Mouse (Mus musculus): ENCODE data around the gene Rergl. TPM values are rescaled to one million over a fixed set of nuclear protein-coding genes. Genes with fewer than 3 reads are reported as not detected.

Rergl gene
- polyA plus RNA-seq (2012; fragmentation: generic; extraction: Trizol) = not detected
- long read RNA-seq, experiment 1 = 0 reads
- long read RNA-seq, experiment 2 = 0 reads

- Histone ChIP-seq H3K36me3 (ENCODE audit: control insufficient read depth, insufficient read depth) (no peaks in the 10 kb centered on the region), H3K79me3 (ENCODE audit: low read depth) (no peaks in the 10 kb centered on the region), H3K4me3 (ENCODE audit: insufficient read depth, poor library complexity, severe bottlenecking) (no peak within 1 kb of the TSS), H3K27me3 (ENCODE audit: control insufficient read depth, insufficient read depth, insufficient read length) (no peaks in the 10 kb centered on the region), H3K79me2 (ENCODE audit: control insufficient read depth, insufficient read depth) (no peaks in the 10 kb centered on the region), H3ac (ENCODE audit: control insufficient read depth, insufficient read length, low read depth) (no peak within 1 kb of the TSS)
- no peak for TF ChIP-seq CTCF (IDR thresholded peaks at IDR 0.05; ENCODE audit: control insufficient read depth, insufficient read depth, insufficient read length)
- TF ChIP-seq FOSL1 (IDR thresholded peaks at IDR 0.05; ENCODE audit: insufficient read depth, low read length, poor library complexity, severe bottlenecking) = no peak
- no peak for TF ChIP-seq USF1 (IDR thresholded peaks at IDR 0.05; ENCODE audit: low read depth)
- no peak for TF ChIP-seq CEBPB (IDR thresholded peaks at IDR 0.05; ENCODE audit: low read depth)
- TF ChIP-seq MYOG (IDR thresholded peaks at IDR 0.05; ENCODE audit: control insufficient read depth, extremely low read depth, insufficient read length) = no peak
- TF ChIP-seq MYOD1 (IDR thresholded peaks at IDR 0.05; ENCODE audit: control insufficient read depth, insufficient read length, low read depth) = no peak
- TF ChIP-seq MAX (IDR thresholded peaks at IDR 0.05) = no peak
Measured at GRCm38 (mm10) chr6:139501876-139502275, at the start of gene Rergl. TSS of gene Rergl (minus strand) at chr6:139501976.

GRCm38 (mm10) chr6:139538469-139538868 lies 36.7 kb upstream of the Rergl start:
- H3K79me2 ChIP-seq (ENCODE audit: control insufficient read depth, insufficient read depth) = no peaks in the 10 kb centered on the region
- TF ChIP-seq MYOD1 (IDR thresholded peaks at IDR 0.05; ENCODE audit: control insufficient read depth, insufficient read length, low read depth) = no peak
- TF ChIP-seq MYOG (IDR thresholded peaks at IDR 0.05; ENCODE audit: control insufficient read depth, extremely low read depth, insufficient read length) = no peak
- TF ChIP-seq CEBPB (IDR thresholded peaks at IDR 0.05; ENCODE audit: low read depth) = no peak
- no peak for TF ChIP-seq CTCF (IDR thresholded peaks at IDR 0.05; ENCODE audit: control insufficient read depth, insufficient read depth, insufficient read length)
- TF ChIP-seq USF1 (IDR thresholded peaks at IDR 0.05; ENCODE audit: low read depth) = no peak
- TF ChIP-seq FOSL1 (IDR thresholded peaks at IDR 0.05; ENCODE audit: insufficient read depth, low read length, poor library complexity, severe bottlenecking) = no peak
- TF ChIP-seq MAX (IDR thresholded peaks at IDR 0.05) = no peak
- H3K36me3 ChIP-seq (ENCODE audit: control insufficient read depth, insufficient read depth) = no peaks in the 10 kb centered on the region
- H3K4me3 ChIP-seq (ENCODE audit: insufficient read depth, poor library complexity, severe bottlenecking) = no peak overlapping the region
- no peak overlapping the region for H3ac ChIP-seq (ENCODE audit: control insufficient read depth, insufficient read length, low read depth)
- H3K27me3 ChIP-seq (ENCODE audit: control insufficient read depth, insufficient read depth, insufficient read length) = no peaks in the 10 kb centered on the region
- no peaks in the 10 kb centered on the region for H3K79me3 ChIP-seq (ENCODE audit: low read depth)

- Histone ChIP-seq H3K36me3 (ENCODE audit: control insufficient read depth, insufficient read depth) (no peaks in the 10 kb centered on the region), H3K27me3 (ENCODE audit: control insufficient read depth, insufficient read depth, insufficient read length) (no peaks in the 10 kb centered on the region), H3K79me3 (ENCODE audit: low read depth) (no peaks in the 10 kb centered on the region), H3K79me2 (ENCODE audit: control insufficient read depth, insufficient read depth) (no peaks in the 10 kb centered on the region), H3K4me3 (ENCODE audit: insufficient read depth, poor library complexity, severe bottlenecking) (no peak overlapping the region), H3ac (ENCODE audit: control insufficient read depth, insufficient read length, low read depth) (no peak overlapping the region)
- TF ChIP-seq USF1 (IDR thresholded peaks at IDR 0.05; ENCODE audit: low read depth) = no peak
- TF ChIP-seq MYOD1 (IDR thresholded peaks at IDR 0.05; ENCODE audit: control insufficient read depth, insufficient read length, low read depth) = no peak
- no peak for TF ChIP-seq FOSL1 (IDR thresholded peaks at IDR 0.05; ENCODE audit: insufficient read depth, low read length, poor library complexity, severe bottlenecking)
- no peak for TF ChIP-seq MYOG (IDR thresholded peaks at IDR 0.05; ENCODE audit: control insufficient read depth, extremely low read depth, insufficient read length)
- TF ChIP-seq MAX (IDR thresholded peaks at IDR 0.05) = no peak
Measured at GRCm38 (mm10) chr6:139525406-139525805, 23.6 kb upstream of the Rergl start.

- Histone ChIP-seq H3K27me3 (ENCODE audit: control insufficient read depth, insufficient read depth, insufficient read length) (no peaks in the 10 kb centered on the region), H3K4me3 (ENCODE audit: insufficient read depth, poor library complexity, severe bottlenecking) (no peak overlapping the region), H3K36me3 (ENCODE audit: control insufficient read depth, insufficient read depth) (no peaks in the 10 kb centered on the region), H3K79me2 (ENCODE audit: control insufficient read depth, insufficient read depth) (no peaks in the 10 kb centered on the region), H3K79me3 (ENCODE audit: low read depth) (no peaks in the 10 kb centered on the region), H3ac (ENCODE audit: control insufficient read depth, insufficient read length, low read depth) (no peak overlapping the region)
- TF ChIP-seq USF1 (IDR thresholded peaks at IDR 0.05; ENCODE audit: low read depth) (no peak), MYOD1 (IDR thresholded peaks at IDR 0.05; ENCODE audit: control insufficient read depth, insufficient read length, low read depth) (no peak), MYOG (IDR thresholded peaks at IDR 0.05; ENCODE audit: control insufficient read depth, extremely low read depth, insufficient read length) (no peak), CTCF (IDR thresholded peaks at IDR 0.05; ENCODE audit: control insufficient read depth, insufficient read depth, insufficient read length) (no peak), MAX (IDR thresholded peaks at IDR 0.05) (no peak), CEBPB (IDR thresholded peaks at IDR 0.05; ENCODE audit: low read depth) (no peak), FOSL1 (IDR thresholded peaks at IDR 0.05; ENCODE audit: insufficient read depth, low read length, poor library complexity, severe bottlenecking) (no peak)
Measured at GRCm38 (mm10) chr6:139524288-139524687, 22.5 kb upstream of the Rergl start.

- Histone ChIP-seq H3K27me3 (ENCODE audit: control insufficient read depth, insufficient read depth, insufficient read length) (no peaks in the 10 kb centered on the region), H3K79me2 (ENCODE audit: control insufficient read depth, insufficient read depth) (no peaks in the 10 kb centered on the region), H3ac (ENCODE audit: control insufficient read depth, insufficient read length, low read depth) (no peak overlapping the region), H3K36me3 (ENCODE audit: control insufficient read depth, insufficient read depth) (no peaks in the 10 kb centered on the region), H3K79me3 (ENCODE audit: low read depth) (no peaks in the 10 kb centered on the region), H3K4me3 (ENCODE audit: insufficient read depth, poor library complexity, severe bottlenecking) (no peak overlapping the region)
- TF ChIP-seq FOSL1 (IDR thresholded peaks at IDR 0.05; ENCODE audit: insufficient read depth, low read length, poor library complexity, severe bottlenecking) (no peak), CEBPB (IDR thresholded peaks at IDR 0.05; ENCODE audit: low read depth) (no peak), MYOD1 (IDR thresholded peaks at IDR 0.05; ENCODE audit: control insufficient read depth, insufficient read length, low read depth) (no peak), CTCF (IDR thresholded peaks at IDR 0.05; ENCODE audit: control insufficient read depth, insufficient read depth, insufficient read length) (no peak), USF1 (IDR thresholded peaks at IDR 0.05; ENCODE audit: low read depth) (no peak), MYOG (IDR thresholded peaks at IDR 0.05; ENCODE audit: control insufficient read depth, extremely low read depth, insufficient read length) (no peak), MAX (IDR thresholded peaks at IDR 0.05) (no peak)
Measured at GRCm38 (mm10) chr6:139514938-139515510, 13.2 kb upstream of the Rergl start.

All from C2C12 (cell line).